Mouse (Mus musculus) heart, embryonic 13.5 days (tissue): ENCODE data around the gene Cep112. TPM values are rescaled to one million over a fixed set of nuclear protein-coding genes. Genes with fewer than 3 reads are reported as not detected.

Source experiments
- ATAC-seq: fragments of 200-750 bp; cut with Nextera tagmentation; 2 replicates; pipeline ENCODE4 v1.8.0; 2017; ENCODE audit warnings: moderate TSS enrichment; ENCODE audit not compliant: insufficient number of reproducible peaks, low FRiP score, low TSS enrichment; ENCODE audit errors: extremely low read depth
- H3K27ac ChIP-seq: fragments of 300-500 bp; sonication (generic); replicated peaks from 2 replicates; pipeline ENCODE4 v1.5.1; 2015; ENCODE audit warnings: moderate library complexity, mild to moderate bottlenecking, inconsistent platforms
- H3K27me3 ChIP-seq: fragments of 300-500 bp; sonication (generic); replicated peaks from 2 replicates; pipeline ENCODE4 v1.6.1; 2015; ENCODE audit warnings: mild to moderate bottlenecking, inconsistent platforms
- H3K36me3 ChIP-seq: fragments of 300-500 bp; sonication (generic); 2 replicates; pipeline ENCODE4 v1.6.1; 2015; ENCODE audit warnings: mild to moderate bottlenecking, inconsistent platforms
- H3K4me1 ChIP-seq: fragments of 300-500 bp; sonication (generic); 2 replicates; pipeline ENCODE4 v1.6.1; 2015; ENCODE audit warnings: inconsistent platforms
- H3K4me2 ChIP-seq: fragments of 300-500 bp; sonication (generic); 2 replicates; pipeline ENCODE4 v1.6.1; 2015; ENCODE audit warnings: inconsistent platforms, mild to moderate bottlenecking, moderate library complexity
- H3K4me3 ChIP-seq: fragments of 300-500 bp; sonication (generic); 2 replicates; pipeline ENCODE4 v1.5.1; 2015; ENCODE audit warnings: moderate library complexity, mild to moderate bottlenecking, inconsistent platforms
- H3K9ac ChIP-seq: fragments of 300-500 bp; sonication (generic); 2 replicates; pipeline ENCODE4 v1.6.1; 2015; ENCODE audit warnings: inconsistent platforms, mild to moderate bottlenecking, moderate library complexity
- H3K9me3 ChIP-seq: fragments of 300-500 bp; sonication (generic); 2 replicates; pipeline ENCODE4 v1.6.1; 2016; ENCODE audit warnings: inconsistent platforms
- WGBS: fragments of 180-500 bp; shearing (Covaris S2); methylation state at CpG from one replicate; pipeline ENCODE4 v1.1.7; 2015; ENCODE audit warnings: mixed read lengths; 5-methylcytosine and 5-hydroxymethylcytosine counted together
- polyA plus RNA-seq: library from polyadenylated mRNA; unstranded; fragments of >200 nt; fragmentation: Nextera tagmentation; extraction: Ambion mirVana; gene quantifications from 2 replicates; pipeline ENCODE4 v1.2.1, GENCODE M21; 2015

Cep112 gene
- polyA plus RNA-seq: 6.6 and 6.9 TPM in 2 replicates

DNA sequence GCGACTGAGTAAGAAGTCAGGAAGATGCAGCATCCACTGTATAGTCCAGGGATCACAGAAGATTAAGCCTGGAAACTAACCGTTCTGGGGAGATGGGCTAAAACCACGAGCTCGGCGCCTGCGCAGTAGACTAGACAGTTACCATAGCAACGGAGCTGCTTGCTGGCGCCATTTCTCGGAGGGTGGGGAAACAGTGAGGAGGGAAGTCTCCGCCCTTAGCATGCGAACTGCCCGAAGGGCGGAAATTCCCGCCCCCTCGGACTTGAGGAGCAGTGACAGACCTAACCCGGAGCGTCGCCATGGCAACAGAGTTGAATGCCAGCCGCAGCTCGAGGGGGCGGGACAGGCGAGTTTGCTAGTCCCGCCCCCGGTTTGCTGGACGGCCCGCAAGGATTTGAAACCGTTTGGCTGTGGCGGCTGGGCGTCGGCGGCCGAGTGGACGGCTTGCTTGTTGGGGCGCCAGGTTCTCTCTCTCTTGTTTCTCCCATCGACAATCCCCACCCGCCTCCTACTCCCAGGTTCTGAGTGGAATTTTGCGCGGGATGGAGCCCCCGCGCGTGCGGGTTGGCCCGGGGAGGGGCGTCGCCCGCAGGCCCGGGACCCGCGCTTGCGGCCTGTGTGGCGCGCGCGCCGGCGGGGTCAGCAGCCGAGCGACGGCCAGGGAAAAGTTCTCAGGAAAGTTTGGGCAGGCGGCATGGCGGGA is at the start of gene Cep112:
Cep112 (plus strand) TSS at position 304 of the 703 bp plus-strand sequence.
- peaks cover 6% of the 10 kb centered on the region; the same call in 1 of the 2 replicates for H3K27me3 ChIP-seq
- no peaks in the 10 kb centered on the region for H3K36me3 ChIP-seq
- H3K4me2 ChIP-seq: peak within 1 kb of the TSS; percentile 85
- WGBS: under 1% methylated on average over 61 of the region's 61 CpGs
- H3K9ac ChIP-seq: peak within 1 kb of the TSS; percentile 94
- no peaks in the 10 kb centered on the region for H3K9me3 ChIP-seq
- H3K27ac ChIP-seq: peak within 1 kb of the TSS; percentile 49
- peak; percentile 96 for ATAC-seq
- H3K4me1 ChIP-seq: peaks cover 17% of the 10 kb centered on the region
- peak within 1 kb of the TSS; percentile 85 for H3K4me3 ChIP-seq

DNA sequence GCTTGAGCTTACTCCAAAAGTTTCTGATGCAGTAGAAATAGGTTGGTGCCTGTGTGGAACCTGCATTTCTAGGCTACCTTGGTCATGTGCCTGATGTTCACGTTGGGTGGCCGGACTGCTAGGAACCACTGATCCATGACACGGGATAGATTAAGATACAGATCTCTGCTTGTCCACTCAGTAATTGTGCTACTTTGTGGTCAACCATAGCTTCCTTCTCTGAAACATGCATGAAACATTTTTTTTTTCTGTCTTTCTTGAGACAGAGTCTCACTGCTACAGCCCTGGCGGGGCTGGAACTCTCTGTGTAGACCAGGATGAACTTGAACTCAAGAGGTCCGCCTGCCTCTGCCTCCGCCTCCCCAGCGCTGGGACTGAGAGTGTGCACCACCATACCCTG is 48.2 kb upstream of the Cep112 start:
- no peaks in the 10 kb centered on the region for H3K36me3 ChIP-seq
- H3K4me2 ChIP-seq: no peak overlapping the region
- ATAC-seq: no peak
- peaks cover 6% of the 10 kb centered on the region for H3K4me1 ChIP-seq
- no peak overlapping the region for H3K4me3 ChIP-seq
- H3K9me3 ChIP-seq: no peaks in the 10 kb centered on the region
- H3K27ac ChIP-seq: no peak overlapping the region
- WGBS: 86% methylated on average over 7 of the region's 7 CpGs
- H3K9ac ChIP-seq: no peak overlapping the region
- H3K27me3 ChIP-seq: no peaks in the 10 kb centered on the region

DNA sequence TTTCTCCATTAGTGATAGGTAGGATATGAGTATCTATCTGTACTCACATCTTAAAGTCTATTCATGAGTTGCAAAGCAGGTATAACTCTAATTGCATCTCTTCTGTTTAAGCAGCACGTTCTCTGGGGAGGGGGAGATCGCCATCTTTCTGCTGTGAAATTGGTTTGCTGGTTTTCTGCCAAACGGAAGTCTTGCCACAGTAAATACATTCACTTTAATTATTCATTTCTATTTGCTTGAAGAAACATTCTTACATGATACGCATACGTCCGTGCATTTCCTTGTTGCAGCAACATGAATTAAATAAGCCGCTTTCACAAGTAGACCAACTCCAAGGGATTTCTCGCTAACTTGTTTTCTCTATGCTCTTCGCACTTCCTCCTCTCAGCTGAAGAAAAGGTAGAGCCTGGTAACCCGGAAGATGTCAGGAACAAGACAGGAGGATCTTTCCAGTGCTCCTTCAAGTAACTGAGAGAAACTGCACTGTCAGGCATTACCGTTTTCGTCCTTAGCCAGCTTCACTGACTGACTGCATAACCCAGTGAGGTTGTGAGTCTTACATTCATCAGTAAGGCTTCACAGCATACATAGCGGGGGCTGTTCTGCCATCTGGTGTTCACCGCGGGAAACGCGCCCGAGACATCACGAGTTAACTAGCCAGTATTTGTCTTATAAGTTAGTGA is 47.2 kb upstream of the Cep112 start:
- Histone ChIP-seq H3K4me3 (no peak overlapping the region), H3K9me3 (no peaks in the 10 kb centered on the region), H3K4me2 (0 out of 2 replicates have a peak overlapping the region, but pooled peaks have one; percentile 29), H3K27me3 (no peaks in the 10 kb centered on the region), H3K9ac (no peak overlapping the region), H3K4me1 (no peaks in the 10 kb centered on the region), H3K36me3 (no peaks in the 10 kb centered on the region), H3K27ac (no peak overlapping the region)
- ATAC-seq: no peak
- 41% methylated on average over 19 of the region's 19 CpGs for WGBS

DNA sequence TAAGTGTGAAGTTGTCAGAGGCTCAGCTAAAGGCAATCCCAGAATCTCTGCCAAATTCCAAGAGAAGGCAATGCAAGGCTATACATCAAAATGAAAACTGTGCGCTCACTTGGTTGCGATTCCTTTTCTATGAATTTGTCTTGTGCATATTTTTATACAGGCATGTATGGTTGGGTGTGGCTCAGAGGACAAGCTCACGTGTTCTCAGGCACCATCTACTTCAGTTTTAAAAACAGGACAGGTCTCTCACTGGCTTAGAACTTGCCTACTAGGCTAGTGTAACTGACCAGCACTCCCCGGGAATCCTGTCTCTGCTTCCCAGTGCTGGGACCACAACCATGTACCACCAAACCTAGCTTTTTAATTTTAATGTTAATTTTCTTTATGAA is 46.6 kb upstream of the Cep112 start:
- no peak overlapping the region for H3K4me3 ChIP-seq

DNA sequence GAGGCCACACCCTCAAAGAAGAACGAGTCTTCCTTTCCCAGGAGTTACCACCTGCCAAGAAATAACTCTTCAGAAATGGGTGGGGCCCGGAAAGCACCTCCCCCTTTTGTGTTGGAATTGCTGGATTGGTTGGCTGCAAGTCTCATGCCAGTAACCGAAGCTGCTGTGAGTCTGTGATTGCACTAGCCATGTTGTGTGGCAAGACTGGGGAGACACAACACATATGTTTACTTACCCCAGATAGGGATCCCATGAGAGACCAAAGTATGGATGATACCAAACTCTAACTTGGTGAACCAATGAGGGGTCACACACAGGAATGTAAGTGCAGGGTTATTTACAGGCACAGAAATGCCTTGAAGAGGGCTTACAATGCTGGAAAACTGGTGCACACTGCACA is 42.3 kb upstream of the Cep112 start:
- Histone ChIP-seq H3K36me3 (no peaks in the 10 kb centered on the region), H3K27ac (no peak overlapping the region), H3K9me3 (no peaks in the 10 kb centered on the region), H3K4me3 (no peak overlapping the region), H3K4me1 (peaks cover 4% of the 10 kb centered on the region; the same call in 1 of the 2 replicates), H3K27me3 (no peaks in the 10 kb centered on the region), H3K4me2 (no peak overlapping the region), H3K9ac (no peak overlapping the region)
- WGBS: 68% methylated on average over 3 of the region's 3 CpGs
- ATAC-seq: no peak

More for the DNA sequence above, 46.6 kb upstream of the Cep112 start:
- WGBS: 65% methylated on average over 4 of the region's 4 CpGs
- no peaks in the 10 kb centered on the region for H3K27me3 ChIP-seq
- no peak overlapping the region for H3K9ac ChIP-seq
- no peak overlapping the region for H3K4me2 ChIP-seq
- ATAC-seq: no peak
- H3K36me3 ChIP-seq: no peaks in the 10 kb centered on the region
- no peaks in the 10 kb centered on the region for H3K9me3 ChIP-seq
- H3K4me1 ChIP-seq: no peaks in the 10 kb centered on the region
- no peak overlapping the region for H3K27ac ChIP-seq

DNA sequence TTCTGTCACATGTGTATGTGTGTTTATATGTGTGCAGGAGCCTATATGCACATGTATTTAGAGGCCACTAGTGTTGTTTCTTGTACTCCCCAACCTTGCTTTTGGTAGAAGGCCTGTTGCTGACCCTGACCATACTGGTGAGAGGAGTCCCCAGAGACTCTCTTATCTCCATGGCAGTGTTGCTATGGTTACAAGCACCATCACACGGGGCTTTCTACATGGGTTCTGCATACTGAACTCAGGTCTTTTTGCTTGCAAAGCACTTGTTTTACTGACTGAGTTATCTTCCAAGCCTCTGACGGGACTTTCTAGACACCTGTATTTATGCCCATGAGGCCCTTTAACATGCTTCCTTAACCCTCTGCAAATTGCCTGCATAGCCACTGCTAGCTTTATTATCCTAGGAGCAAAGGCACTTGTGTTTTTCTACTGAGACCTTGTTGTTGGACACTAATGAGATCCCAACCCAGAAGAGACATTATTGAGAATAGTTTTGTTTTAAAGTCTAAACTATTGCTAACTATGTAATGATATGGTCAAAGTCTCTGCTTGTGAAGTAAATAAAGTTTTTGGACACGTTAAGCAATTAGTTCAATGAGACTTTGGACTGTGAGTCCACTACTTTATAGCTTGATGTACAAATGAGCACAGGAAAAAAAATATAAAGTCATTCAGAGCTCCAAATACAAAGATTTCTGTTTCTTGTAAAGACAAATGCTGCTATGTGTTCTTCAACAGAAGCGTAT is 39.9 kb upstream of the Cep112 start:
- H3K4me2 ChIP-seq: no peak overlapping the region
- H3K27ac ChIP-seq: no peak overlapping the region
- no peak for ATAC-seq
- H3K4me3 ChIP-seq: no peak overlapping the region
- 53% methylated on average over 4 of the region's 4 CpGs for WGBS
- H3K27me3 ChIP-seq: no peaks in the 10 kb centered on the region
- no peaks in the 10 kb centered on the region for H3K36me3 ChIP-seq
- no peaks in the 10 kb centered on the region for H3K9me3 ChIP-seq
- H3K4me1 ChIP-seq: peaks cover 4% of the 10 kb centered on the region; the same call in 1 of the 2 replicates
- no peak overlapping the region for H3K9ac ChIP-seq

DNA sequence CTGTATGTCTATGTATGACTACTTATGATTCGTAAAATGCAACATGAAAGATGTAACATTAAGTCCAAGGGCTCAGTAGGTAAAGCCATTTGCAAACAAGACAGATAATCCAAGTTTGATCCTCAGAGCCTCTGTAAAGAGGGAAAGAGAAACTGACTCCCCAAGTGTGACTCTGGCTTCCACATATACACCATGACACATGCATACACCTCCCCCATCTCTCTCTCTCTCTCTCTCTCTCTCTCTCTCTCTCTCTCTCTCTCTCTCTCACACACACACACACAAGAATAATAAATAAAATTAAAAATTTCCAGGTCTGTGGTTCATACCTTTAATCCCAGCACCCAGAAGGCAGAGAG is 39.3 kb upstream of the Cep112 start:
- H3K4me1 ChIP-seq: peaks cover 4% of the 10 kb centered on the region; the same call in 1 of the 2 replicates
- H3K36me3 ChIP-seq: no peaks in the 10 kb centered on the region
- H3K9ac ChIP-seq: no peak overlapping the region
- H3K9me3 ChIP-seq: no peaks in the 10 kb centered on the region
- H3K27me3 ChIP-seq: no peaks in the 10 kb centered on the region
- H3K27ac ChIP-seq: no peak overlapping the region
- ATAC-seq: no peak
- H3K4me2 ChIP-seq: no peak overlapping the region
- H3K4me3 ChIP-seq: no peak overlapping the region
- whole genome bisulfite sequencing: 87% methylated on average over 1 of the region's 1 CpGs

DNA sequence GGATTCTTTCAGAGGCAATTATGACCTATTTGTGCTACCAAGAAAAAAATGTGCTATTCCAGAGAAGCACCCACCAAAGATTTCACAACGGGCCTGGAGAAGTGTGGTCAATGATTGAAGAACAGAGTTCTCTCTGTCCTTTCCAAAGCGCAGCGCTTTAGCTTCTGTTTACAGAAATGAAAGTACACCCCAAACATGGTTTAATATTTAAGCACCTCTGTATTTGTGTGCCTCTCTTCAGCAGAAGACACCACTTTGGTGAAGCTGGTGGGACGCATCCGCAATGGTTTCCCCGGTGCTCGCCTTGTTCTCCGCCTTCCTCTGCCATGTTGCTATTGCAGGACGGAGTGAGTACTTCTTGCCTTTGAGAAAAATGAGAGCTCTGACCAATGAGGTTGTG is 29.9 kb upstream of the Cep112 start:
- WGBS: 89% methylated on average over 9 of the region's 9 CpGs
- Histone ChIP-seq H3K9me3 (no peaks in the 10 kb centered on the region), H3K9ac (no peak overlapping the region), H3K36me3 (no peaks in the 10 kb centered on the region), H3K4me3 (no peak overlapping the region), H3K4me1 (0 out of 2 replicates have a peak, but pooled peaks cover 6% of the 10 kb centered on the region), H3K27ac (no peak overlapping the region), H3K4me2 (no peak overlapping the region), H3K27me3 (no peaks in the 10 kb centered on the region)
- no peak for ATAC-seq

DNA sequence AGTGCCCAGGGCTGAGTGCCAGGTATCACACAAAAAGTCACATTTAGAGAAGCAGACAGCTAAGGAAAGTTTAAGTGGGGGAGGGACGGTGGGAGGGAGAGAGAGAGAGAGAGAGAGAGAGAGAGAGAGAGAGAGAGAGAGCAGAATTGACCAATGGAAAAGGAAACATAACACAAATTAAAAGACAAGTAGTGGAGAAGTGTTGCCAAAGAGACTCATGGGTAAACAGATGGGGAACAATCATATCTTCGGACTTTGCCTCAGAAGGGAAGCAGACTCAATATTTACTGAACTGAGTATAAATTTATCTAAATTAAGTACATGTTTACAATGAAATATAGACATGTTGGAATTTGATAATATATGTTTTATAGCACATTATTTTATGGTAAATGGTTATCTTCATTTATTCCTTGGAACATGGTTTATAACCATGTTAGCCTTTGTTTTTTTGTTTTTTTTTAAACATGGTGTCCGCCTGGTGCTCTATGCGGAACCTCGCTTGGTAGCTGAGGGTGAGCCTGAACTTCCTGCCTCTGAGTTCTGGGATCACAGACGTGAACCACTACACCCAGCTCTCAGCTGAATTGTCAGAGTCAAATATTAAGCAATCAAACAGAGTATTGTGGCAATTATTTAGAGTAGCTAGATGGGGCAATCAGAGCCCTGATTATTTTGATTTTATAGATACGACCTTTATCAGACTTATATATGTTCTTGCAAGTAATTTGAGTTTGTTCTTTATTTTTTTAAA is 28.7 kb upstream of the Cep112 start:
- Histone ChIP-seq H3K4me3 (no peak overlapping the region), H3K36me3 (no peaks in the 10 kb centered on the region), H3K4me2 (no peak overlapping the region), H3K27me3 (no peaks in the 10 kb centered on the region), H3K9me3 (no peaks in the 10 kb centered on the region), H3K9ac (no peak overlapping the region), H3K4me1 (0 out of 2 replicates have a peak, but pooled peaks cover 6% of the 10 kb centered on the region), H3K27ac (no peak overlapping the region)
- 77% methylated on average over 7 of the region's 7 CpGs for WGBS
- ATAC-seq: no peak

DNA sequence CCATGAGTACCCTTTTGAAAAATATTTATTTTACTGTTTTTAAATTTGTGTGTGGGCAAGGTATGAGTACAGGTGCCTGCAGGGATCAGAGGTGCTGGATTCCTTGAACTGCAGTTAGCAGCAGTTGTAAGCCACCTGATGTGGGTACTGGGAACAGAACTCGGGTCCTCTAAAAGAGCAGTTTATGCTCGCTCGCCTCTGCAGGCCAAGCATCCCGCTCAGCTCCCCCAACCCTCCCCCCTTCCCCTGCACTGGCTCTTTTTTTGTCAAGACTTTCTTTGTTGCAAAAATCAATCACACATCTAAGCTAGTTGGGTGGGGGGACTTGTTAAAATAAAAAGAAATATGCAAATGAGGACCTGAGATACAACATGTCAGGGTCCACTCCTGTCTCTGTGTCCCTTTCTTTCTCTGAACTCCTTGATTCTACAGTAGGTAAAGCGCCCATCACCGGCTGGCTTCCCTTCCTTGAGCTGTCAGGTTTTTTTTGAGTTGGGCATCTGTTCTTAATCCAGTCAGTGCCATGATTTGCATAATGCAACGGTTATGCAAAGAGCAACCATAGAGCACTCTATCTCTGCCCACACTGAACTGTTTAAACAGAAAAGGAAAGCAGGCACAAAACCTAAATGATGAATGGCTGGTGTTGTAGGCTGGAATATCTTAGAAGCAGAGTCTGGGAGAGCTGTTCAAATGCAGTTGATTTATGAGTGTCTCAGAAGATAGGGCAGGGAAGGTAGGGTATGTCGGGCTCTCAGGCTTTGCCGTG is 14.9 kb upstream of the Cep112 start:
- WGBS: 68% methylated on average over 8 of the region's 9 CpGs
- no peaks in the 10 kb centered on the region for H3K27me3 ChIP-seq
- ATAC-seq: no peak
- H3K9ac ChIP-seq: no peak overlapping the region
- H3K4me3 ChIP-seq: no peak overlapping the region
- H3K4me2 ChIP-seq: no peak overlapping the region
- H3K4me1 ChIP-seq: no peaks in the 10 kb centered on the region
- H3K36me3 ChIP-seq: no peaks in the 10 kb centered on the region
- no peaks in the 10 kb centered on the region for H3K9me3 ChIP-seq
- no peak overlapping the region for H3K27ac ChIP-seq
